Mouse (Mus musculus) forebrain, postnatal 0 days (tissue): ENCODE results near the gene Upp1. TPM values are rescaled to one million over a fixed set of nuclear protein-coding genes. Genes with fewer than 3 reads are reported as not detected.

Experiments
- ATAC-seq: fragments of 200-750 bp; cut with Nextera tagmentation; 2 replicates; pipeline ENCODE4 v1.8.0; 2017; ENCODE audit warnings: mild to moderate bottlenecking, moderate library complexity
- DNase-seq: peaks from one replicate; pipeline ENCODE4 v3.0.0-alpha.2; 2015
- H3K27ac ChIP-seq: fragments of 300-500 bp; sonication (generic); 2 replicates; pipeline ENCODE4 v1.5.1; 2014; ENCODE audit warnings: low read depth, mild to moderate bottlenecking, antibody characterized with exemption, low read length, moderate library complexity, mixed read lengths
- H3K27me3 ChIP-seq: fragments of 300-500 bp; sonication (generic); 2 replicates; pipeline ENCODE4 v1.6.1; 2014; ENCODE audit warnings: mild to moderate bottlenecking, low read length, mixed read lengths; ENCODE audit not compliant: insufficient read depth
- H3K36me3 ChIP-seq: fragments of 300-500 bp; sonication (generic); 2 replicates; pipeline ENCODE4 v1.6.1; 2014; ENCODE audit warnings: mild to moderate bottlenecking, moderate library complexity; ENCODE audit not compliant: insufficient read depth
- H3K4me1 ChIP-seq: fragments of 300-500 bp; sonication (generic); 2 replicates; pipeline ENCODE4 v1.6.1; 2014; ENCODE audit warnings: antibody characterized with exemption; ENCODE audit not compliant: insufficient read depth
- H3K4me2 ChIP-seq: fragments of 300-500 bp; sonication (generic); 2 replicates; pipeline ENCODE4 v1.6.1; 2014; ENCODE audit warnings: low read depth, mild to moderate bottlenecking, moderate library complexity
- H3K4me3 ChIP-seq: fragments of 300-500 bp; sonication (generic); 2 replicates; pipeline ENCODE4 v1.5.1; 2014; ENCODE audit warnings: low read depth, low read length, mixed read lengths
- H3K9ac ChIP-seq: fragments of 300-500 bp; sonication (generic); 2 replicates; pipeline ENCODE4 v1.6.1; 2014; ENCODE audit warnings: mild to moderate bottlenecking
- H3K9me3 ChIP-seq: fragments of 300-500 bp; sonication (generic); 2 replicates; pipeline ENCODE4 v1.6.1; 2016; ENCODE audit warnings: low read length
- CTCF ChIP-seq: sonication (generic); IDR thresholded peaks from 2 replicates; pipeline ENCODE4 v1.5.1; 2016; ENCODE audit warnings: antibody characterized with exemption, control low read depth, low read depth
- WGBS: fragments of 180-500 bp; shearing (Covaris S2); extraction: QIAGEN DNeasy Blood & Tissue Kit; methylation state at CpG from one replicate; pipeline ENCODE4 v1.1.7; 2014; 5-methylcytosine and 5-hydroxymethylcytosine counted together
- polyA plus RNA-seq: library from polyadenylated mRNA; unstranded; fragments of >200 nt; fragmentation: Nextera tagmentation; extraction: Ambion mirVana; gene quantifications from 2 replicates; pipeline ENCODE4 v1.2.1, GENCODE M21; 2015
- total RNA-seq: library from RNA; depleted of rRNA; stranded (reverse); fragments of >200 nt; gene quantifications from 2 replicates; pipeline ENCODE4 v1.2.3, GENCODE M21; 2014

Gene Upp1
- total and polyA plus RNA-seq, 2 experiments from 2014 or later, result 0.14 to 2.2 TPM

GRCm38 (mm10) chr11:9129528-9129927 is 11.6 kb downstream of the Upp1 start:
- Histone ChIP-seq H3K36me3 (no peaks in the 10 kb centered on the region), H3K27me3 (no peaks in the 10 kb centered on the region), H3K4me1 (no peaks in the 10 kb centered on the region), H3K9ac (no peak overlapping the region), H3K27ac (no peak overlapping the region), H3K9me3 (no peaks in the 10 kb centered on the region), H3K4me2 (no peak overlapping the region), H3K4me3 (no peak overlapping the region)
- DNase-seq, result no peak
- ATAC-seq, result no peak
- TF ChIP-seq CTCF, result no peak
- WGBS, result 93% methylated on average over 8 of the region's 8 CpGs

GRCm38 (mm10) chr11:9131688-9132087 is 13.8 kb downstream of the Upp1 start:
- Histone ChIP-seq H3K27me3 (no peaks in the 10 kb centered on the region), H3K9ac (no peak overlapping the region), H3K27ac (no peak overlapping the region), H3K36me3 (no peaks in the 10 kb centered on the region), H3K9me3 (no peaks in the 10 kb centered on the region), H3K4me2 (no peak overlapping the region), H3K4me3 (no peak overlapping the region), H3K4me1 (no peaks in the 10 kb centered on the region)
- no peak for DNase-seq
- WGBS, result 82% methylated on average over 7 of the region's 7 CpGs
- no peak for TF ChIP-seq CTCF
- ATAC-seq, result no peak

DNA sequence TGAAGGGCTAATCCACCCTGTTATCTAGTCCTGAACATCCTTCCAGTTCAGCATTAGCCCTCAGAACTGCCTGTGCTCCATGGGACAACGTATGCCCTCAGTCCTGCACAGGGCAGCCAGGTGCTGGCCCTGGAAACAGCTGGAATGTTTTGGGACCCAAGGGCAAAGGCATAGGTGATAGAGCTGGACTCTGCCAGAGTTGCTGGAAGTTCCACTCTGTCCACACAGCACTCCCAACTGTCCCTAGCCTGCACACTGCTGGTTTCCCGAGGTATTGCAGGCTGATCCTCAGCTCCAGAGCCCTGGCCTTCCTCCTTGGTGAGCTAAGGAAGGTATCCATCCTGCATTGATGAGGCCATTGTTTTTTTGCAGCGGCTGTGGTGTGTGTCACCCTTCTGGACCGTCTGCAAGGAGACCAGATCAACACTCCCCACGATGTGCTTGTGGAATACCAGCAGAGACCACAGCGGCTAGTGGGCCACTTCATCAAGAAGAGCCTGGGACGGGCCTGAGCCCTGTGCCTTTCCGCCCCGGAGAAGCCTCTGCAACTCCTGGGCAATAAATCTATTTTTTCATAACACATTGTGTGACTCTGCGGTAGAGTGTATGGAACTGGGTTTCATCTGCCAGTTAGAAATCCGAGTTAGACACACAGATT is 17.8 kb downstream of the Upp1 start:
- TF ChIP-seq CTCF, result peak; percentile 50
- H3K36me3 ChIP-seq, result no peaks in the 10 kb centered on the region
- H3K4me1 ChIP-seq, result no peaks in the 10 kb centered on the region
- 71% methylated on average over 11 of the region's 11 CpGs for WGBS
- DNase-seq (no peak), ATAC-seq (peak; percentile 50; the same call in 1 of the 2 replicates)
- no peaks in the 10 kb centered on the region for H3K27me3 ChIP-seq
- H3K9ac ChIP-seq, result no peak overlapping the region
- H3K9me3 ChIP-seq, result no peaks in the 10 kb centered on the region
- no peak overlapping the region for H3K4me2 ChIP-seq
- no peak overlapping the region for H3K27ac ChIP-seq
- no peak overlapping the region for H3K4me3 ChIP-seq

- H3K4me2 ChIP-seq, result no peak overlapping the region
- no peaks in the 10 kb centered on the region for H3K4me1 ChIP-seq
- no peak overlapping the region for H3K9ac ChIP-seq
- no peaks in the 10 kb centered on the region for H3K27me3 ChIP-seq
- no peaks in the 10 kb centered on the region for H3K36me3 ChIP-seq
- peak; percentile 99 for TF ChIP-seq CTCF
- H3K27ac ChIP-seq, result no peak overlapping the region
- DNase-seq (peak; percentile 89), ATAC-seq (peak; percentile 85)
- no peak overlapping the region for H3K4me3 ChIP-seq
- H3K9me3 ChIP-seq, result no peaks in the 10 kb centered on the region
- 9% methylated on average over 5 of the region's 5 CpGs for WGBS
Observed at GRCm38 (mm10) chr11:9136471-9136870, 18.6 kb downstream of the Upp1 start.

DNA sequence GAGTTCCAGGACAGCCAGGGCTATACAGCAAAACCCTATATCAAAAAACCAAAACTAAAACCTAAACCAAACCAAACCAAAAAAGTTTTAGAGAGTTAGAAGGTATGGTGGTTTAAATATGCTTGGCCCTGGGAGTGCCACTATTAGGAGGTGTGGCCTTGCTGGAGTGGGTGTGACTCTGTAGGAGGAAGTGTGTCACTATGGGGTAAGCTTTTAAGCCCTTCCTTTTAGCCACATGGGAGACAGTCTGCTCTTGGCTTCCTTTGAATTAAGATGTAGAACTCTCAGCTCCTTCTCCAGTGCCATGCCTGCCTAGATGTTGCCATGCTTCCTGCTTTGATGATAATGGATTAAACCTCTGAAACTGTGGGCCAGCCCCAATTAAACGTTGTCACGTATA is 27.2 kb downstream of the Upp1 start:
- WGBS, result 87% methylated on average over 2 of the region's 2 CpGs
- Histone ChIP-seq H3K4me2 (no peak overlapping the region), H3K4me1 (no peaks in the 10 kb centered on the region), H3K27me3 (no peaks in the 10 kb centered on the region), H3K9me3 (no peaks in the 10 kb centered on the region), H3K9ac (no peak overlapping the region), H3K27ac (no peak overlapping the region), H3K4me3 (no peak overlapping the region), H3K36me3 (no peaks in the 10 kb centered on the region)
- DNase-seq (no peak), ATAC-seq (no peak)
- no peak for TF ChIP-seq CTCF

GRCm38 (mm10) chr11:9146115-9146514 is 28.2 kb downstream of the Upp1 start:
- H3K36me3 ChIP-seq, result no peaks in the 10 kb centered on the region
- no peaks in the 10 kb centered on the region for H3K4me1 ChIP-seq
- no peak overlapping the region for H3K4me2 ChIP-seq
- ATAC-seq (no peak), DNase-seq (no peak)
- H3K4me3 ChIP-seq, result no peak overlapping the region
- H3K9me3 ChIP-seq, result no peaks in the 10 kb centered on the region
- H3K9ac ChIP-seq, result no peak overlapping the region
- no peak for TF ChIP-seq CTCF
- WGBS, result 93% methylated on average over 4 of the region's 4 CpGs
- H3K27ac ChIP-seq, result no peak overlapping the region
- no peaks in the 10 kb centered on the region for H3K27me3 ChIP-seq

DNA sequence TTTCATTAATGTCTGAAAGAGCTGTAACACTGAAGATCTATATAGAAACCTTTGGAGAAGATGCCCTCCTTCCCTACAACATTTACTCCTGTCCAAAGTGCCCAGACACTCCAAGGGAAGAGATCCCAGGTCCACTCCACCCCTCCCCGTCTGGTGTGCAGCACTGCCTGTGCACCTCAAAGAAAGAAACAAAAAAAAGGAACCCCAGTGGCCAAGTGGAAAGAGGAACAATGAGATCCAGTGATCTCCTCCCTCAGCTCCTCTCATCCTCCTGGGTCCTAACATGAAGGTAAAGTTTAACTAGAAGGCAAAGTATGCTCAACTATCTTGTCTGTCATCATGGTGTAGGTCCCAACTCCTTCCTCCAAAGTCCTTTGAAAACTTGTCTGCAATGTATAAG is 28.8 kb downstream of the Upp1 start:
- Histone ChIP-seq H3K9ac (no peak overlapping the region), H3K9me3 (no peaks in the 10 kb centered on the region), H3K4me1 (no peaks in the 10 kb centered on the region), H3K4me3 (no peak overlapping the region), H3K36me3 (no peaks in the 10 kb centered on the region), H3K27ac (no peak overlapping the region), H3K27me3 (no peaks in the 10 kb centered on the region), H3K4me2 (no peak overlapping the region)
- DNase-seq (no peak), ATAC-seq (no peak)
- 100% methylated on average over 1 of the region's 1 CpGs for WGBS
- TF ChIP-seq CTCF, result no peak
